Mouse (Mus musculus) forebrain, embryonic 12.5 days (tissue): ENCODE data around the gene Tbata. TPM values are rescaled to one million over a fixed set of nuclear protein-coding genes. Genes with fewer than 3 reads are reported as not detected.

Source experiments
- ATAC-seq: fragments of 200-750 bp; cut with Nextera tagmentation; 2 replicates; pipeline ENCODE4 v1.8.0; 2017; ENCODE audit warnings: moderate TSS enrichment; ENCODE audit not compliant: low FRiP score
- H3K27ac ChIP-seq: fragments of 300-500 bp; sonication (generic); 2 replicates; pipeline ENCODE4 v1.5.1; 2016; ENCODE audit warnings: mild to moderate bottlenecking
- H3K27me3 ChIP-seq: fragments of 300-500 bp; sonication (generic); 2 replicates; pipeline ENCODE4 v1.6.1; 2016; ENCODE audit warnings: mild to moderate bottlenecking
- H3K36me3 ChIP-seq: fragments of 300-500 bp; sonication (generic); replicated peaks from 2 replicates; pipeline ENCODE4 v1.6.1; 2016; ENCODE audit warnings: mild to moderate bottlenecking
- H3K4me1 ChIP-seq: fragments of 300-500 bp; sonication (generic); 2 replicates; pipeline ENCODE4 v1.6.1; 2016
- H3K4me2 ChIP-seq: fragments of 300-500 bp; sonication (generic); 2 replicates; pipeline ENCODE4 v1.6.1; 2016; ENCODE audit warnings: mild to moderate bottlenecking, moderate library complexity
- H3K4me3 ChIP-seq: fragments of 300-500 bp; sonication (generic); replicated peaks from 2 replicates; pipeline ENCODE4 v1.5.1; 2016; ENCODE audit warnings: mild to moderate bottlenecking
- H3K9ac ChIP-seq: fragments of 300-500 bp; sonication (generic); 2 replicates; pipeline ENCODE4 v1.6.1; 2016; ENCODE audit warnings: mild to moderate bottlenecking
- H3K9me3 ChIP-seq: fragments of 300-500 bp; sonication (generic); 2 replicates; pipeline ENCODE4 v1.6.1; 2016
- WGBS: fragments of 180-500 bp; shearing (Covaris S2); methylation state at CpG from one replicate; pipeline ENCODE4 v1.1.7; 2016; 5-methylcytosine and 5-hydroxymethylcytosine counted together
- microRNA-seq: library from miRNA; unstranded; fragments of <30 nt; microRNA quantifications from one replicate; pipeline ENCODE4, GENCODE M21; 2017
- polyA plus RNA-seq: library from polyadenylated mRNA; unstranded; fragments of >200 nt; fragmentation: Nextera tagmentation; extraction: Ambion mirVana; gene quantifications from 2 replicates; pipeline ENCODE4 v1.2.1, GENCODE M21; 2016

The Tbata gene
- polyA plus RNA-seq, 1 experiment from 2014 or later: 0.31 TPM

DNA sequence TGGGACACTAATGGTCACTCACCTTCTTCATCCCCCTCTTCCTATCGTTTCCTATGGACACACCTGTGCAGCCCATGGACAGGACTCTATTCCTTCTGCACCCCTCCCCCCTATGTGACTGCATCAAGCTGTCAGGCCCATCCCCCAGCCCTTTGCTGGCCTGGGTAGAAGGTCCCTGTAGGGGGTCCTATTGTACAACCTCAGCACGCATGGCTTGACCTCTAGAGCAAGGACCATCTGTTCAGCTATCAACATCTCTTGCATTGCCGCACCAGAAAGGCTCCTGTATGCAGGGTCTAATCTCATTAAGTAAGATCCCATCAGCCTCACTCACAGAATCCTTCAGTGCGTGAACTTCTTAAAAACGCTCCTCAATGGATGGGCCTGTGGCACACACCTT lies 53.9 kb downstream of the Tbata start:
- H3K36me3 ChIP-seq: no peaks in the 10 kb centered on the region
- no peaks in the 10 kb centered on the region for H3K27me3 ChIP-seq
- H3K27ac ChIP-seq: no peak overlapping the region
- H3K9ac ChIP-seq: no peak overlapping the region
- H3K4me3 ChIP-seq: no peak overlapping the region
- no peaks in the 10 kb centered on the region for H3K4me1 ChIP-seq
- 62% methylated on average over 5 of the region's 5 CpGs for WGBS
- ATAC-seq: no peak
- H3K9me3 ChIP-seq: no peaks in the 10 kb centered on the region
- no peak overlapping the region for H3K4me2 ChIP-seq

DNA sequence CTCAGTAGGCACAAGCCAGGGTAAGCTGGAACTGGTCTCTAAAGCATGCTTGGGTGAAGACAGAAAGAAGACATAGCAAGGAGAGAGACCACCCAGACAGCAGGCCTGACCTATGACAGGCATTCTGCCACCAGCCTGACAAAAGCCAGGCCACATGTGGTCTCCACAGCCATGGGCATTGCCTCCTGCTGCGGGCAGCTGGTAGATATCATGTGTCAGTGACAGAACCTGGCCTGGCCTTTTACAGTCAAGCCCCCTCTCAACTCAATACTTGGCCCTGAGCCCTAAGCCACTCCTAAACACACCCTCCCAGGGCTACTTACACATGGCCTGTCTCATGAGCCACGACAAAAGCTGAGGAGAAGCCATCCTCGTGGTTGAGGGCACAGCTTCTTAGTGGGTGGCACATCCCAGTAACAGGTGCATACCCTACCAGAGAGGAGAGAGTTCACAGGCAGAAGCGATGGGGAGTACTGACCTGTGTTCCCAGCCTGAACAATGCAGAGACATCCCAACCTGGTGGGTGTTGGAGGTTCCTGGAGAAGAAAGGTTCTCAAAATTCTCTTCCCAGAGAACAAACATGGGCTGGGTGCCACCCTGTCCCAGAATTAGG lies 55.1 kb downstream of the Tbata start:
- H3K27ac ChIP-seq: no peak overlapping the region
- no peaks in the 10 kb centered on the region for H3K4me1 ChIP-seq
- no peak for ATAC-seq
- H3K9me3 ChIP-seq: no peaks in the 10 kb centered on the region
- no peak overlapping the region for H3K4me3 ChIP-seq
- no peaks in the 10 kb centered on the region for H3K36me3 ChIP-seq
- WGBS: 73% methylated on average over 4 of the region's 4 CpGs
- no peaks in the 10 kb centered on the region for H3K27me3 ChIP-seq
- no peak overlapping the region for H3K4me2 ChIP-seq
- no peak overlapping the region for H3K9ac ChIP-seq

DNA sequence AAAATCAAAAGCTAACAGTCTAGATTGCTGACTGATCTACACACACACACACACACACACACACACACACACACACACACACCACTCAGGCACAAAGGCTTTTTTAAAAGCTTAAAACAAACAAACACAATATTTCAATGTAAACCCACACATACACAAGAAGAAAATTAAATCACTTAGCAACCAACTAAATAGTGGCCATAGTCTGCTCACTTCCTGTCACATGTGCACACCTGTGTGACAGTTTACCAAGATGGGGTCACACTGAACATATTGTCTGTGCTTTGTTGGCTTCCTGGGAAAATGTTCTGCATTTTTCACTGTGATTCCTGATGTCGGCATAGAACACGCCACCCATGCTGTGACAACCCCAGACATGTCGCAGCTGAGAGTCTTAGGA lies 60.0 kb downstream of the Tbata start:
- no peak overlapping the region for H3K4me2 ChIP-seq
- H3K9ac ChIP-seq: no peak overlapping the region

DNA sequence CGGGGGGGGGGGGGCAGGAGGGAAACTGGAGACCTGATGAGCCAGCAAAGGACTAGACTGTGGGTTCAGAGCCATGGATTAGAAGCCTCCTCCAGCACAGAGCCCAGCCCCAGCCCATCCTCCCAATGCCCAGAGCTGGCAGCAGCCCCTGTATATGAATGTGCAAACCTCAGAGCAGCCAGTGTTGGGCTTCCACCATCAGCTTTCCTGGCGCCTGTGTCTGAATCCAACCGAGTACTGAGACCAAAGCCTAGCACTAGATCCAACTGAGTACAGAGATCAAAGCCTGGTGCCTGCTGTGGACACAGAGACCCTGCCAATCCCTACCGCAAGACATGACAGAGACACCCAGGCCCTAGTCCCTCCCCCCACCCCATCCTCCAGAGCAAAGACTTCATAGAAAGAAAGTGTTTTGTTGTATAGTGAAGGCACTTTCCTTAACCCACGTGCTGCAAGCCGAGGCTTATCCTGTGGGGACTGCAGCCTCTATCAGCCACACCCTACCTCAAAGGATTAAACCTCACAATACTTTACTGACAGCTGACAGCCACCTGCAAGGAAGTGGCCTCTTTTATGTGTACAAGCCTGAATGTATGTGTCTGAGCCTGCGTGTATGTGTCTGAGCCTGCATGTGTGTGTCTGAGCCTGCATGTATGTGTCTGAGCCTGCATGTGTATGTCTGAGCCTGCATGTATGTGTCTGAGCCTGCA lies 61.3 kb downstream of the Tbata start:
- 0 out of 2 replicates have a peak, but pooled peaks cover 7% of the 10 kb centered on the region for H3K4me1 ChIP-seq
- WGBS: 30% methylated on average over 6 of the region's 7 CpGs
- no peak for ATAC-seq

More for the DNA sequence above, 60.0 kb downstream of the Tbata start:
- 0 out of 2 replicates have a peak, but pooled peaks cover 7% of the 10 kb centered on the region for H3K4me1 ChIP-seq
- H3K27ac ChIP-seq: no peak overlapping the region
- H3K27me3 ChIP-seq: no peaks in the 10 kb centered on the region
- WGBS: 88% methylated on average over 3 of the region's 3 CpGs
- H3K4me3 ChIP-seq: no peak overlapping the region
- H3K36me3 ChIP-seq: no peaks in the 10 kb centered on the region
- no peak for ATAC-seq
- H3K9me3 ChIP-seq: no peaks in the 10 kb centered on the region

DNA sequence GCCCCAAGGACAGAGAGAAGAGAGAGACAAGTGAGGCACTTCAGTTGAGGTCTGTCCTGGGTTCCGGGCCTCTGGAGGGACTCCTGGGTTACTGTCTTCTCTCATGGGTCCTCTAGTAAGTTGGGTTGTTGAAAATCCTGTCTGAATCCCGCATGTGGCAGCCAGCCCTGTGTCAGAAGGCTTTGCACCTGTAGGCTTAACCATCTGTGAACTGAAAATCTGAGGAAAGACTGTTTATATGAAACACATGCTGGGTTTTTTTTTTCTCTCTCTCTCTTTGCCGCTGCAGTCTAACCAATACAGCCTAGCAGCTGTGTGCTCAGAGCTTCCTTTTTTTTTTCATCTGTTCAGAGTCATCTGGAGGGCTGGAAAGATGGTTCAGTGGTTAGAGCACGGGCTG lies 62.6 kb downstream of the Tbata start:
- no peak overlapping the region for H3K4me2 ChIP-seq
- no peak overlapping the region for H3K9ac ChIP-seq
- no peaks in the 10 kb centered on the region for H3K27me3 ChIP-seq
- 85% methylated on average over 4 of the region's 4 CpGs for WGBS
- no peak overlapping the region for H3K27ac ChIP-seq
- no peaks in the 10 kb centered on the region for H3K36me3 ChIP-seq
- H3K4me3 ChIP-seq: no peak overlapping the region
- no peaks in the 10 kb centered on the region for H3K9me3 ChIP-seq
- 0 out of 2 replicates have a peak, but pooled peaks cover 7% of the 10 kb centered on the region for H3K4me1 ChIP-seq
- no peak for ATAC-seq

More for the DNA sequence above, 61.3 kb downstream of the Tbata start:
- Histone ChIP-seq H3K27me3 (no peaks in the 10 kb centered on the region), H3K4me3 (no peak overlapping the region), H3K36me3 (no peaks in the 10 kb centered on the region), H3K4me2 (no peak overlapping the region), H3K27ac (no peak overlapping the region), H3K9ac (no peak overlapping the region), H3K9me3 (no peaks in the 10 kb centered on the region)

DNA sequence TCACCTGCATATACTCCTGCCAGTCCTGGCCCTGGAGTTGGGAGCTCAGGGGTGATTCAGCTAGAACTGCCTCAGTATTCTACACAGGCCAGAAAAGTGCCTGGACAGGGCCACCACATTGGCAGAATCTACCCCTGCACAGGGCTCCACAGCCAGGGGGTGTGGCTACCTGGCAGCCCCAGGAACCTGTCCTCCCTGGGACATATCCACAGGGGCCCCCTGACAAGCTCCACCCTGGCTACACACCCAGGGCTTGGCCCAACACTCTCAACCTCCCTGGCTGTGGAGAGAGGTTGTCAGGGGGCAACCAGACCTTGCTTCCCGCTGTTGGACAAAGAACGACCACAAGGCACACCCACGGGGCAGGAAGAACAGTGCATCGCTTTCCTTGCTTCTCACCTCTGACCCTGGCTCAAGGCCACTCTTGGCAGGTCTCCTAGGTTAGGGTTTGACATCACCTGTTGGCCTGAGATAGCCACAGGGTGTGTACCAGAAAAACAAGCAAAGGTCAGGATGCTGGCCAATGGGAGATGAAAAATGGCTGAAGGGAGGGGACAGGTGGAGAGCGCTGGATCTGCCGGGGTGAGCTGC lies 64.0 kb downstream of the Tbata start:
- Histone ChIP-seq H3K27me3 (no peaks in the 10 kb centered on the region), H3K27ac (no peak overlapping the region), H3K4me1 (0 out of 2 replicates have a peak, but pooled peaks cover 7% of the 10 kb centered on the region), H3K4me3 (no peak overlapping the region), H3K4me2 (no peak overlapping the region), H3K9me3 (no peaks in the 10 kb centered on the region), H3K9ac (no peak overlapping the region), H3K36me3 (no peaks in the 10 kb centered on the region)
- no peak for ATAC-seq
- WGBS: 84% methylated on average over 6 of the region's 6 CpGs

DNA sequence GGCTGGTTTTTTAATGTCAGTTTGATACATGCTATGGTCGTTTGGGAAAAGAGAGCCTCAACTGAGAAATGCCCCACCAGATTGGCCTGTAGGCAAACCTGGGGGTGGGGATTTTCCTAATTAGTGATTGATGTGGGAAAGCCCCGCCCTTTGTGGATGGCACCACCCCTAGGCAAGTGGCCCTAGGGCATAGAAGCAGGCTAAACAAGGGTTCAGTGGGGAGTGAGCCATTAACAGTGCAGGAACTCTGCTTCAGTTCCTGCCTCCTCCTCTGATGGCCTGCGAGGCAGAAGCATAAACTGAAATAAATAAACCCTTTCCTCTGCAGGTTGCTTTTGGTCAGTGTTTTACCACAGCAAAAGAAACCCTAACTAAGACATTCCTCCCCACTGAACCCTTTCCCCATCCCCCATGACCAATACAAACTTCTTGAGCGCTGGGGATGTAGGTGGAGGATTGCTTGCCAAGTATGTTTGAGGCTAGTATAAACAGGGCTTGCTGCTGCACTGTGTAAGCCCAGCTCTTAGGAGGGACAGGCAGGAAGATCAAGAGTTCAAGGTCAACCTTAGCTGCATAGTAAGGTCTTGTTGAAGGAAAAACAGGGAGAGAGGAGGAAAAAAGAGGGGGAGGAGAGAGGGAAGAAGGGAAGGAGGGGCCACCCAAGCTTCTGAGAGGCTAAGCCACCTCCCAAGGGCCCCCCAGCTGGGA lies 65.1 kb downstream of the Tbata start:
- no peaks in the 10 kb centered on the region for H3K36me3 ChIP-seq
- H3K27me3 ChIP-seq: no peaks in the 10 kb centered on the region
- H3K4me1 ChIP-seq: 0 out of 2 replicates have a peak, but pooled peaks cover 10% of the 10 kb centered on the region
- H3K4me2 ChIP-seq: no peak overlapping the region
- H3K9ac ChIP-seq: no peak overlapping the region
- ATAC-seq: no peak
- no peak overlapping the region for H3K4me3 ChIP-seq
- WGBS: 56% methylated on average over 4 of the region's 4 CpGs
- no peak overlapping the region for H3K27ac ChIP-seq
- no peaks in the 10 kb centered on the region for H3K9me3 ChIP-seq

DNA sequence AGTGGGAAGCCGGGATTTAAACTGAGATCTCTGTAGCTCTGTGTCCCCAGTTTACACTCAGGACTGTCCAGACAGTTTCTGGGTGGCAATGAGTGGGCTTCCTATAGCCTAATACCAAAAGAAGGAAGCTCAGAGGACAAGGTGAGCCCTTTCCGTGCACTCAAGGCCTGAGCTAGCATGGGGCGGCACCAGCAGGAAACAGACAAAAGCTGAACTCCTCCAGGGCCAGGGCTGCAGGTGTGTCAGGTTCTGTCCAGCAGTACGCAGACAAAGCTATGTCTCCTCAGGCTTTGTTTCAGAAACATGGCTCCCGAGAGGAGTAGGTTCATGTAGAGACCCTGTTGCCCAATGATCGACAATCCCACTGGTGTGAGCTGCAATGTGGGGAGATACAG lies 65.6 kb downstream of the Tbata start:
- 80% methylated on average over 6 of the region's 6 CpGs for WGBS
- Histone ChIP-seq H3K4me1 (0 out of 2 replicates have a peak, but pooled peaks cover 12% of the 10 kb centered on the region), H3K4me2 (no peak overlapping the region), H3K36me3 (no peaks in the 10 kb centered on the region), H3K9me3 (no peaks in the 10 kb centered on the region), H3K27me3 (no peaks in the 10 kb centered on the region), H3K27ac (no peak overlapping the region), H3K9ac (no peak overlapping the region), H3K4me3 (no peak overlapping the region)
- no peak for ATAC-seq

Small RNA genes lying within 50 kb of the gene (microRNA-seq; reads per million reads assigned to microRNA genes)
- not detected for gene Gm44308

Other genes starting within 250 kb of the Tbata start
- gene Pcbd1, start 82.6 kb upstream of the Tbata start, polyA plus RNA-seq: 16.7 and 18.2 TPM in 2 replicates
- gene Sgpl1, start 24.3 kb upstream of the Tbata start, polyA plus RNA-seq: 76.1 and 80.9 TPM in 2 replicates
- gene Adamts14, start 101.5 kb downstream of the Tbata start, polyA plus RNA-seq: 0.36 and 0.45 TPM in 2 replicates
- not detected in 2 replicates for gene Prf1, start 125.9 kb downstream of the Tbata start, polyA plus RNA-seq
- gene Pald1, start 211.6 kb downstream of the Tbata start, polyA plus RNA-seq: 20.7 and 22.9 TPM in 2 replicates
- 0.15 TPM in 1 of 2 replicates, not detected in the other for gene Nodal, start 246.0 kb downstream of the Tbata start, polyA plus RNA-seq